Mouse (Mus musculus): ENCODE measurements around the gene Eddm3b. TPM values are rescaled to one million over a fixed set of nuclear protein-coding genes. Genes with fewer than 3 reads are reported as not detected.
"Not testable (repeated sequence)": the region's sequence is repeated elsewhere in the genome, so short reads cannot be mapped to it uniquely, and the experiment has no call there.

Eddm3b gene
- total RNA-seq, 1 experiment from 2014 or later, result not detected

DNA sequence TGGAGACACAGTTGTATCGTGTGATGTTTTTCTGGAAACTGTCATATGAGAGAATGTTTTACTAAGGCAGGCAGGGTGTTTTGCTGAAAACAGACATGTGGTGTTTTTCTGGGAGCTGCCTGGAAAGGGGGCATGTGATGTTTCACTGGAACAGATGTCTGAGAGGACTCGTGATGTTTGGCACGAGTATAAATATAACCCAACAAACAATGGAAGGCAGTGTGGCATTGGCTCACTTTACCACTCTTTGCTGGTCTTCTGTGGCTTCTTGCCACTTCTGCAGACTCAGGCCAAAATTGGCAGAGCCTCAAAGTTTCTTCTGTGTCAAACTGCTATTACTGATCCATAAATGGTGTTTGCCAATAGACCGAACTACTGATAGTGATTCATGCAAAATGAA, 29.1 kb downstream of the Eddm3b start:
- DNase-seq, result no peak

GRCm38 (mm10) chr14:51143937-51144336, 29.7 kb downstream of the Eddm3b start:
- DNase-seq, result no peak

GRCm38 (mm10) chr14:51144451-51144850, 30.2 kb downstream of the Eddm3b start:
- DNase-seq, result no peak

- DNase-seq, result no peak
Measured at GRCm38 (mm10) chr14:51145521-51145920, 31.3 kb downstream of the Eddm3b start.

DNA sequence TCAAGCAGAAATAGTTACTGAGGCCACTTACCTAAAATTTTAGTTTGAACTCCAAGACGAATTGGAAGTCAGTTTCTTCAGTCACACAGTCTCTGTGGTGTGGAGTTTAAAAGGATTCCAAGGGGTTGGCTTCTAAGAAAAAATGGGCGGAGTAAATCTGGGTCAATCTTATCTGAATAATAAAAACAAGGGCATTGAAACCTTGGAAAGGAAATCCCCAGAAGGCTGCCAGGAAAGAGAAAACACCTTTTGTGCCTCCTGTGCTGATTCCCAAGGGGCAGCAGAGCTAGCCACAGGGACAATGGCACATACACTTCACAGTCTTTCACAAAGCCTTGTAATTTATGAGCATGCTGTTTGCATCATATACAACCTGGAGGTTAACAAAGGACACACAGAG, 32.5 kb downstream of the Eddm3b start, which contains the start of gene Rnase1:
TSS of gene Rnase1 (minus strand) at position 101 of the 400 bp plus-strand sequence.
- DNase-seq, result no peak

DNA sequence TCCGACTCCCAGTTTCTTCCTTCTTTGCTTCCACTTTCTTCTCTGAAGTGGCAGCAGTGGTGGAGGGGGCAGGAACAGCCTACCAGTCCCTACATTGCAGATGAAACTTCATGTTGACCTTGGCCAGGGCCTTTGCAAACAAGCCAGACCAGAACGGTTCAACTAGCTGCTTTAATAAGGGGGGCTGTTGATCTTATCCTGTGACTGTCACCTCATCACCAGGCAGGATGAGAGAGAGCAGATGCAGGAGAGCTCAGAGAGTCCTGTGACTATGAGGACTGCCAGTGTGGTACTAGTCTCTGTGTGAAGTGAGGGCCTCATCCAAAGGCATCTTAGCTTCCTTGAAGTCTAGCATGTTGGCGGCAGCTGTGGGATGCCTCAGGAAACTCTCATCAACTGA, 33.8 kb downstream of the Eddm3b start:
- no peak for DNase-seq

GRCm38 (mm10) chr14:51149164-51149563, 34.9 kb downstream of the Eddm3b start:
- DNase-seq, result no peak

DNA sequence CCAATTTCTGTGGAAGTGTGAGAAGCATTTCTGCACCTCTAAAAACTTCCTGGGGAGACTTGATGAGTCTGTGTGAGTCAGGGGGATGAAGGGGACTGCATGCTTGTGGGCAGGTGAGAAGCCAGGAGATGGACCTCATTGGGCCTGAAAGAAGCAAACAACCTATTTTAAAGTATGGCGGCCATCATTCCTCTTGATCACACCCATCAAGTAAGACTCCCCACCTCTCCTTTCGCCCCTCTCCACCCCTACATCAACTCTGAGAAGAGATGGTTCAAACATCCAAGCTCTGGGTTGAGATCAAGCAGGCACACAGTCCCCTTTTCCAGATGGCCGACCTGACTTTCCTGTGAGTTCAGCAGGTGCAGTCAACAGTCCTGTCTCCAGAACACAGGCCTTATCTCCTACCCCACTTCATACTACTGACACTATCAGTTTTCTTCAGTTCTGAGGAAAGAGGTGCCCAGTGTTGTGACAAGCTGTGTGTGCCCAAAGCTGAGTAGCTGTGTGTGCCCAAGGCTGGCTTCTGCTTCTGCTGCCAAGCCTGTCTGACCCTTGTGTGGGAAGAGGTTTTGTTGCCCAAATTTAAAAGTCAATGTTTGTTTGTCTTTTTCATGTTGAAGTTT, 36.1 kb downstream of the Eddm3b start:
- DNase-seq, result no peak

GRCm38 (mm10) chr14:51152249-51152870, 38.1 kb downstream of the Eddm3b start:
- DNase-seq, result no peak

DNA sequence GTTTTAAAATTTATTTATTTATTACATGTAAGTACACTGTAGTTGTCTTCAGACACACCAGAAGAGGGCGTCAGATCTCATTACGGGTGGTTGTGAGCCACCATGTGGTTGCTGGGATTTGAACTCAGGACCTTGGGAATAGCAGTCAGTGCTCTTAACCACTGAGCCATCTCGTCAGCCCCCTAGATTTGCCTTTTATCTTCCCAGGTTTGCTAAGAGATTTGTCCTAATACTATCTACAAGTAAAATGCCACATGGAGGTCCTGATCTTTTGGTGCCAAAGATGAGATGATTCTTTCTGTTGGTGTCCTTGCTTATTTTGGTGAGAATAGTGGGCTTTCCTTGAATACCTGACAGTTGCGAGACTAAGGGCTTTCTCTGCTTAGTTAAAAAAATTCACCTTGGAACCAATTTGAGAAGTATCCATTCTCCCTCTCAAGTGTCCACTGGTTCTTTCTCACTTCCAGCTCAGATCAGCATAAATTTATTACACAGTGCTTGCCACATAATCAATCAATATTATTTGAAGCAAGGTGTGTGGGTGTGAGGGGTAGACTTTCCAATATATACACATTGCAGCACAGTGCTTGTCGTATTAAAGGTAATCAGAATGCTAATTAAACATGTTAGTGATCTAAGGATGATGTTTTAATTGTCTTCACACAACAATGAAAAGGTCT, 42.0 kb downstream of the Eddm3b start:
- no peak for DNase-seq

- DNase-seq, result no peak
Measured at GRCm38 (mm10) chr14:51156736-51157068, 42.5 kb downstream of the Eddm3b start.

DNA sequence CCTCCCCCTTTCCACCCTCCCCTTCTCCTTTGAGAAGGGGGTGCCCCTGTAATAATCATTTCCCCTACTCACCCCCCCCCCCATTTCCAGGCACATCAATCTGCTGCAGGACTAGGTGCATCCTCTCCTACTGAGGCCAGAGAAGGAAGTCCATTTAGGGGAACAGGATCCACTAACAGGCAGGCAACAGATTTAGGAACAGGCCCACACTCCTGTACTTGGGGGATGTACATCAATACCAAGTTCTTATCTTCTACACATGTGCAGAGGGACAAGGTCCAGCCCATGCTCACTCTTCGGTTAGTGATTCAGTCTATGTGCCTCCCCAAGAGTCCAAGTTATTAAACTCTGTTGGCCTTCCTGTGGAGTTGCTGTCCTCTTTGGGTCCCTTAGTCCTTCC, 42.8 kb downstream of the Eddm3b start:
- no peak for DNase-seq

DNA sequence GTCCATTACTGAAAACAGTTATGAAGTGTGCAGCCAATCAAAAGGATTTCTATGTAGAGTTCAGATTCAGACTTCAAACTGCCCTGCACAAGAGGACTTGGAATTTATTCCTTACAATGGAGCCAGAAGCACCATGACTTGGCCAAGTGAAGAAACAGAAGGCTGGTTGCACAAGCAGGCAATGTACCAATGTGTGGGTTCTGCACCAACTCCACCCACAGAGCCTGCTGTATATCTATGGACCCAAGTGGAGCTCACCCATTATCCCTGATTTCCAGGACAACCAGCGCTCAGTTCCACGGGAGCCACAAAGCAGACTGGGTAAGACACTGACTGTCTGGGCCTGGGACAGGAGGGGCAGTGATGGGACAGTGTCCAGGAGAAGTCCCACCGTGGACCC, 47.8 kb downstream of the Eddm3b start, which contains the start of gene Rnase2b:
TSS of gene Rnase2b (plus strand) at position 285 of the 400 bp plus-strand sequence.
- DNase-seq, result peak; percentile 17

GRCm38 (mm10) chr14:51163323-51163722, 49.1 kb downstream of the Eddm3b start:
- not testable (repeated sequence) for DNase-seq

GRCm38 (mm10) chr14:51165435-51165834, 51.2 kb downstream of the Eddm3b start:
- no peak for DNase-seq

GRCm38 (mm10) chr14:51166068-51166467, 51.8 kb downstream of the Eddm3b start:
- no peak for DNase-seq

Other genes with a start within 250 kb of the Eddm3b start
- gene Tep1, start 243.9 kb upstream of the Eddm3b start, total RNA-seq (2021), result 20.8 and 23.3 TPM in 2 replicates
- 1.1 and 1.5 TPM in 2 replicates for gene Klhl33, start 216.9 kb upstream of the Eddm3b start, total RNA-seq (2021)
- 60.9 TPM in 2 replicates for gene Osgep, start 189.5 kb upstream of the Eddm3b start, total RNA-seq (2021)
- 66.1 and 71.3 TPM in 2 replicates for gene Apex1, start 189.5 kb upstream of the Eddm3b start, total RNA-seq (2021)
- 44.3 and 47.2 TPM in 2 replicates for gene Pip4p1, start 183.6 kb upstream of the Eddm3b start, total RNA-seq (2021)
- 55.0 and 61.3 TPM in 2 replicates for gene Pnp, start 183.3 kb upstream of the Eddm3b start, total RNA-seq (2021)
- gene Gm49342, start 169.9 kb upstream of the Eddm3b start, total RNA-seq (2021), result 51.4 and 57.2 TPM in 2 replicates
- gene Pnp2, start 158.4 kb upstream of the Eddm3b start, total RNA-seq (2021), result 2.6 and 3.1 TPM in 2 replicates
- 0.33 TPM in 1 of 2 replicates, not detected in the other for gene Rnase10, start 106.7 kb upstream of the Eddm3b start, total RNA-seq (2021)
- not detected in 2 replicates for gene Rnase9, start 72.6 kb upstream of the Eddm3b start, total RNA-seq (2021)
- gene Rnase11, start 64.3 kb upstream of the Eddm3b start, total RNA-seq (2021), result not detected in 2 replicates
- gene Rnase12, start 56.8 kb upstream of the Eddm3b start, total RNA-seq (2021), result not detected in 2 replicates
- gene Olfr750, start 40.0 kb upstream of the Eddm3b start, total RNA-seq (2021), result not detected in 2 replicates
- gene Rnase4, start 23.3 kb upstream of the Eddm3b start, total RNA-seq (2021), result 56.5 and 131 TPM in 2 replicates
- 6.0 and 37.1 TPM in 2 replicates for gene Ang, start 23.3 kb upstream of the Eddm3b start, total RNA-seq (2021)
- 1.3 and 4.5 TPM in 2 replicates for gene Rnase6, start 9.5 kb downstream of the Eddm3b start, total RNA-seq (2021)
- gene Rnase1, start 32.4 kb downstream of the Eddm3b start, total RNA-seq (2021), result not detected in 2 replicates
- gene Rnase2b, start 47.8 kb downstream of the Eddm3b start, total RNA-seq (2021), result not detected in 2 replicates
- not detected in 2 replicates for gene Ang2, start 84.7 kb downstream of the Eddm3b start, total RNA-seq (2021)
- gene Ear14, start 89.0 kb downstream of the Eddm3b start, total RNA-seq (2021), result not detected in 2 replicates
- 1.4 and 1.9 TPM in 2 replicates for gene Rnase2a, start 141.7 kb downstream of the Eddm3b start, total RNA-seq (2021)
- gene Gm7247, start 247.3 kb downstream of the Eddm3b start, total RNA-seq (2021), result not detected in 2 replicates

All from adrenal gland, postnatal 14 days (tissue).